Mouse (Mus musculus) midbrain, embryonic 11.5 days (tissue): Measurements from ENCODE around the gene Rgsl1. TPM values are rescaled to one million over a fixed set of nuclear protein-coding genes. Genes with fewer than 3 reads are reported as not detected.
A peak's percentile ranks its signal among the peaks of the same experiment; 100 is the strongest.

Experiments used
- ATAC-seq: fragments of 200-750 bp; cut with Nextera tagmentation; 2 replicates; pipeline ENCODE4 v1.8.0; 2017; ENCODE audit warnings: moderate TSS enrichment, moderate library complexity; ENCODE audit not compliant: low FRiP score
- DNase-seq: peaks from one replicate; pipeline ENCODE4 v3.0.0; 2015; ENCODE audit warnings: low spot score; ENCODE audit errors: missing footprints
- H3K27ac ChIP-seq: fragments of 300-500 bp; sonication (generic); 2 replicates; pipeline ENCODE4 v1.5.1; 2014; ENCODE audit warnings: low read depth, low read length
- H3K27me3 ChIP-seq: fragments of 300-500 bp; sonication (generic); 2 replicates; pipeline ENCODE4 v1.6.1; 2014; ENCODE audit warnings: mild to moderate bottlenecking, low read length, moderate library complexity, mixed read lengths; ENCODE audit not compliant: control insufficient read depth, insufficient read depth
- H3K36me3 ChIP-seq: fragments of 300-500 bp; sonication (generic); 2 replicates; pipeline ENCODE4 v1.6.1; 2014; ENCODE audit warnings: mild to moderate bottlenecking, low read length, moderate library complexity, mixed read lengths; ENCODE audit not compliant: control insufficient read depth, insufficient read depth
- H3K4me1 ChIP-seq: fragments of 300-500 bp; sonication (generic); 2 replicates; pipeline ENCODE4 v1.6.1; 2014; ENCODE audit warnings: low read length; ENCODE audit not compliant: control insufficient read depth, insufficient read depth
- H3K4me2 ChIP-seq: fragments of 300-500 bp; sonication (generic); 2 replicates; pipeline ENCODE4 v1.6.1; 2014; ENCODE audit warnings: mild to moderate bottlenecking, moderate library complexity
- H3K4me3 ChIP-seq: fragments of 300-500 bp; sonication (generic); 2 replicates; pipeline ENCODE4 v1.5.1; 2014; ENCODE audit warnings: low read depth, low read length
- H3K9ac ChIP-seq: fragments of 300-500 bp; sonication (generic); 2 replicates; pipeline ENCODE4 v1.6.1; 2014; ENCODE audit warnings: low read length
- H3K9me3 ChIP-seq: fragments of 300-500 bp; sonication (generic); 2 replicates; pipeline ENCODE4 v1.6.1; 2016; ENCODE audit warnings: low read length; ENCODE audit not compliant: control insufficient read depth
- WGBS: fragments of 180-500 bp; shearing (Covaris S2); extraction: QIAGEN DNeasy Blood & Tissue Kit; methylation state at CpG from one replicate; pipeline ENCODE4 v1.1.7; 2014; 5-methylcytosine and 5-hydroxymethylcytosine counted together
- polyA plus RNA-seq: library from polyadenylated mRNA; unstranded; fragments of >200 nt; fragmentation: Nextera tagmentation; extraction: Ambion mirVana; gene quantifications from 2 replicates; pipeline ENCODE4 v1.2.1, GENCODE M21; 2014

The Rgsl1 gene
- polyA plus RNA-seq, 1 experiment from 2014 or later = not detected

DNA sequence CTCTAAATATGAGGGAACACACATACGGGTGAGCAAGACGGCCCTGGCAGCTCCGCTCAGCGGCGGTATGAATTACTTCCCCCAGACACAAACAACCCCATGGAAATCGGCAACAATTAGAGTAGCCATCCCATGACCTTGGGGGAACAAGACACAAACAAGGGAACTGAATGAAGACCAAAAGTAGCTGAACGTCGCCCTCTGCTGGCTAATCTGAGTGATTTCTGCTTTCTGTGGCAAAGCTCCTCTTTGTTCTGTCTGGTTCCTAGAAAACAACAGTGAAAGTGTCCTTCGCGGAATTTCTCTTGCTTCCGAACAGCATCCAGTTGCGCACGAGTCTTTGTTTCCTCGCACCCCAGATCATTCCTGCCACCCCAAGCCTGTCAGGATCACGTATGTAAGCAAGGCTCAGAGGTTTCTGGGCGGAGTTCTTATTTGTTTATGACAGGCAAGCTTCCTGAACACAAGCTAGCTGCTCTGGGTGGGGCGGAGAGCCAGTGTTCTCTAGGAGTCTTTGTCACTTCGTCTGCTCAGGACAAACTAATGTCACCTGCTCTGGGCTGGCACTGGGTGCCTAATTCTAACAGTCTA lies 94.6 kb downstream of the Rgsl1 start, which contains the start of gene Rnasel:
Rnasel (plus strand) TSS at position 216 of the 591 bp plus-strand sequence.
- Histone ChIP-seq H3K36me3 (no peaks in the 10 kb centered on the region), H3K27ac (peak within 1 kb of the TSS; percentile 21; the same call in 1 of the 2 replicates), H3K4me1 (peaks cover 5% of the 10 kb centered on the region), H3K9me3 (no peaks in the 10 kb centered on the region), H3K27me3 (no peaks in the 10 kb centered on the region), H3K4me3 (peak within 1 kb of the TSS; percentile 31), H3K4me2 (peak within 1 kb of the TSS; percentile 41), H3K9ac (peak within 1 kb of the TSS; percentile 72)
- WGBS = 6% methylated on average over 18 of the region's 18 CpGs
- peak; percentile 65 for ATAC-seq
- DNase-seq = peak; percentile 98

DNA sequence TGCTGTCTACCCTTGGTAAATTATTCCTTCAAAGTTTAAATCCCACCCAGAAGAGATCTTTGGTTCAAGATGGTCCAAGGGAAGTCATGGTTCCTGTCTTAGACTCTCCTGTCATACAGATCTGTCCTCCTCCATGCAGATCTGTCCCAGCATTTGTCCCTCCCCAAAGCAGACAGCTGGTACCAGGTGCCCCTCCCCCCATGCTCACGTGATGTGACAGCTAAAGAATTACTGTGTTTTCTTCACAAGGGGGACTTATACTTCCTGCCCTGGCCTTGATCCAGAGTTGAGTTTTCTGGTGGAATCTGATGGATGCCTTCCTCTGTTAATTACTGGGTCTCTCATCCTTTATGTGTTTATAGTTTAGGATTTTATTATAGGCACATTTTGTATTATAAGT lies 95.4 kb downstream of the Rgsl1 start:
- no peaks in the 10 kb centered on the region for H3K9me3 ChIP-seq
- peak; percentile 89 for DNase-seq
- WGBS = 5% methylated on average over 1 of the region's 1 CpGs
- peaks cover 11% of the 10 kb centered on the region for H3K4me1 ChIP-seq
- no peak overlapping the region for H3K27ac ChIP-seq
- H3K4me3 ChIP-seq = no peak overlapping the region
- H3K4me2 ChIP-seq = no peak overlapping the region
- no peaks in the 10 kb centered on the region for H3K27me3 ChIP-seq
- peak; percentile 22 for ATAC-seq
- H3K36me3 ChIP-seq = no peaks in the 10 kb centered on the region
- no peak overlapping the region for H3K9ac ChIP-seq

DNA sequence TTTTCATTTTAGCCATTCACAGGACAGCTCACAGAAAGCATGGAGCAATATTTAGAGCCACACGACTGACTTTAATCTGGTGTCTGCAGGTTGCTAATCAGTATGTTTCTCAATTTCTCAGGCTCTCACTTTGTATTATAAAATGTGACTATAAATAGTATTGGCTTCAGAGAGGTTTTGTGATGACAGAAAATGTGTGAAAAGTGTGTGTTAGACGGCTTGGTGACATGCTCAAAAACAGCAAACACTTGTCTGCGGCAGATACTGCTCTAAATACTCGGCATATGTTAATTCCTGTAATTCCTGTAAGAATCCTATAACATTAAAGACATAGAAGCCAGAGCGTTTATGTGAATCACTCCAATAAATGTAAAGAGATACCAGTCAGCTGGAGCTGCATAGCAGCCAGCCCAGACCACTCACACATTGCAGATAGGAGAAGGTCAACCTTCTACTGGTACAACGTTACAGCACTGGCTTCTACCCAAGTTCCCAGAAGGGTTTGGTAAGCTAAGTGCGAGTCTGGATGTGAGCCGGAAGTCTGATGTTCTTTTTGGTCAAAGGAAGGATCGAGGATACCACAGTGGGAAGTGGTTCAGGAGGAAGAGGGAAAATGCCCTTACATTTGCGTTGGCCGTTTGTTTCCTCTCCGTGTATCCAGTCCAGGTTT lies 95.9 kb downstream of the Rgsl1 start:
- peaks cover 11% of the 10 kb centered on the region for H3K4me1 ChIP-seq

DNA sequence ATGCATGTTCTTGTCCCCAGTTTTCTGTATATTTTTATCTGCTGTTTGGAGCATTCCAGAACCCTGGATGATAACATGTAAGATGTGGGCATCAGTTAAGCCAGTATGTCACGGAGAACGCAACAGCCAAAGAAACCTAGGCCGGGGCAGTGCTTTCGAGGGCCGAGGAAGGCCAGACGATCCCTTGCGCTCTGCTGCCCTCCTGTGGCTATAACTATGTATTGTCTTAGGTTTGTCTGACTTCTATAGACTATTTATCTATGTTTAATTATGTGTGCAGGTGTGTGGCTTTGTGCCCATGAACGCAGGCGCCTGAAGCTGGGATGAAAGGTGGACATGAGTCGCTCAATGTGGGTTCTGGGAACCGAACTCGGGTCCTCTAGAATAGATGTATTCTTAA lies 97.2 kb downstream of the Rgsl1 start:
- Histone ChIP-seq H3K4me1 (peaks cover 14% of the 10 kb centered on the region), H3K4me2 (no peak overlapping the region), H3K27ac (no peak overlapping the region), H3K9me3 (no peaks in the 10 kb centered on the region), H3K27me3 (no peaks in the 10 kb centered on the region), H3K4me3 (no peak overlapping the region), H3K36me3 (no peaks in the 10 kb centered on the region), H3K9ac (no peak overlapping the region)
- 5% methylated on average over 12 of the region's 12 CpGs for WGBS
- ATAC-seq (peak; percentile 29; the same call in 1 of the 2 replicates), DNase-seq (peak; percentile 98)

More for the DNA sequence above, 95.9 kb downstream of the Rgsl1 start:
- H3K36me3 ChIP-seq = no peaks in the 10 kb centered on the region
- H3K27me3 ChIP-seq = no peaks in the 10 kb centered on the region
- no peak overlapping the region for H3K4me2 ChIP-seq
- no peak overlapping the region for H3K4me3 ChIP-seq
- H3K27ac ChIP-seq = no peak overlapping the region
- H3K9me3 ChIP-seq = no peaks in the 10 kb centered on the region
- no peak overlapping the region for H3K9ac ChIP-seq
- no peak for DNase-seq
- 81% methylated on average over 12 of the region's 12 CpGs for WGBS
- no peak for ATAC-seq

DNA sequence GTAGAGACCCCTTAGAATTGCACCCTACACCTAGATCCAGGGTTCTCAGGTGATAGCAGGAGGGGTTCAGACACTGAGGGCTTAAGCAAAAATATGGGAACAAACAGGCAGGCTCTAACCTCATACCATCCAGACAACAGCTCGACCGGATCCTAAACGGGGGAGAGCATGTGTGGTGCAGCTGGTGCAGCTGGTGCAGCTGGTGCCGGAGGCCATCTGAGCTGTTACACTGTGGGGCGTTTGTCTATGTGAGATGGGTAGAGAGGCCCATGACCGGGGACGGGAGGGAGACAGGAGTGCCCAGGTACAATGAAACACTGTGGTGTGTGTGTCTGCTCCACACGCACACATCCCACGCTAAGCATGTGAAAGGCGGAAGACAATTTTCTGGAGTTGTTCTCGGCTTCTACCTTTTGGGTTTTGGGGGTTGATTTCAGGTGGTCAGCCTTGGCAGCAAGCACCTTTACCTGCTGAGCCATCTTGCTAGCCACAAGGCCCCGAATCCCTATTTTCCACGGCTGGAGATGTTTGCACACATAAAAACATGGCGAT lies 97.7 kb downstream of the Rgsl1 start:
- H3K4me2 ChIP-seq = no peak overlapping the region
- WGBS = 77% methylated on average over 14 of the region's 14 CpGs
- H3K9ac ChIP-seq = no peak overlapping the region
- H3K36me3 ChIP-seq = no peaks in the 10 kb centered on the region
- peak; percentile 30; the same call in 1 of the 2 replicates for ATAC-seq
- peaks cover under 1% of the 10 kb centered on the region; the same call in 1 of the 2 replicates for H3K27me3 ChIP-seq
- H3K4me3 ChIP-seq = no peak overlapping the region
- no peaks in the 10 kb centered on the region for H3K9me3 ChIP-seq
- peaks cover 16% of the 10 kb centered on the region for H3K4me1 ChIP-seq
- peak; percentile 89 for DNase-seq
- no peak overlapping the region for H3K27ac ChIP-seq

DNA sequence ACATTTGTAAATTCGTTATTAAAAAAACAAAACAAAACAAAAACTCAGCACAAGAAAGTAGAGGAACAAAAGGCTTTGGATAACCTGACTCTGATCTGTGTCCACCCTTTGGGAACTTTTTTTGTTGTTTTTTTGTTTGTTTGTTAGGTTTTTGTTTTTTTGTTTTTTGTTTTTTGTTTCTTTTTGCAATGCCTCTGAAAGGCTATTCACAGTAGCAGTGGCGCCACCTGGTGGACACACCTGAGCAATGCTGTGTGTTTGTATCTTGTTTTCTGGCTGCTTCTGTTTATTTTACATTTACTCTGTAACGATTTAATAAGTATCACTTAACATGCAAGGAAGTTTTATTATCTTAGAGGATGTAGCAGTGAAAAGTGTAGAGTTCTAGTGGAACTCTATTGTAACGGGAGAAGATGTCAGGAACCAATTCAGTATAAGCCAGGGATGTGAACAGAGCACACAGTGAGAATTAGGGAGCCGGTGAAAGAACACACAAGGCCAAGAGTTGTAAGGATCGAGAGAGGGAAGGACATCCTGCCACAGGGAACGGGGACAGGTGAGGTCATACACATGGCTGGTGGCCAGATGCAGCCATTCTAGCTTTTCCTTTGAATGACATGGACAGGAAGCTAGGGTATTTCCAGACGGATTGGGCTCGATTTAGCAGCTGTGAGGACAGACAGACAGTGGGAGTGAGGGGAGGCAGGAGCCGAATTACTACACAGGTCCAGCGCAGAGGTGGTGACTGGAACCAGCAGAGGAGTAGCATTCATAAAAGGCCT lies 101.4 kb downstream of the Rgsl1 start:
- Histone ChIP-seq H3K36me3 (no peaks in the 10 kb centered on the region), H3K27ac (no peak overlapping the region), H3K4me3 (peak overlapping the region; percentile 52), H3K9me3 (no peaks in the 10 kb centered on the region), H3K27me3 (peaks cover 13% of the 10 kb centered on the region; the same call in 1 of the 2 replicates), H3K4me1 (peaks cover 25% of the 10 kb centered on the region), H3K9ac (no peak overlapping the region), H3K4me2 (peak overlapping the region; percentile 71)
- ATAC-seq (no peak), DNase-seq (peak; percentile 96)
- 63% methylated on average over 11 of the region's 11 CpGs for WGBS

DNA sequence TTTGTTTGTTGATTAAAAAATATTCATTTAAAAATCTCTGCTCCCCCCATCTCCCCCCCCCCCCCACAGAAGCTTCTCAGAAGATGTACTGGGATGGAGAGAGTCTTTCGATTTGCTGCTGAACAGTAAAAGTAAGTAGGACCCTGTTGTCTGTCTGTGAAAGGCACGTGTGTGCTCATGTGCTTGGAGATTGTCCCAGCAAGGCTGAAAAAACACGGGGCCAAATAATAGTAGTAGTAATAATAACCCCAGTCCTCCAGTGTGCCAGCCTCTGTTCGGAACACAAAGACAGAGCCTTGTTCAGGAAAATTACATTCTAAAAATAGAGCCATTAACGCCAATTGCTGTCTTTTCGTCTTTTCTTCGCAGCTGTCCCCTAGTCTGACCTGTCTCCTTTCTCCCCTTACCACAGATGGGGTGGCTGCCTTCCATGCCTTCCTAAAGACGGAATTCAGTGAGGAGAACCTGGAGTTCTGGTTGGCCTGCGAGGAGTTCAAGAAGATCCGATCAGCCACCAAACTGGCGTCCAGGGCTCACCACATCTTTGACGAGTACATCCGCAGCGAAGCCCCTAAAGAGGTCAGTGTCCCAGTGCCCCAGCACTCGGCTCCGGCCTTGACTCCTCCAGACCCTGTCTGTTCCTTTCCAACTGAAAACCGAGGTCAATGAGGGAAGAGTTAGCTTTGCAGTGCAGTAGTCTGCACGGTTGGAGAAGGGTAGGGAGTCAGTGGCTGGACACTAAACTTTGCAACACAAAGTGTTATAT lies 102.2 kb downstream of the Rgsl1 start:
- ATAC-seq (no peak), DNase-seq (peak; percentile 88)
- 69% methylated on average over 18 of the region's 18 CpGs for WGBS
- peak overlapping the region; percentile 52 for H3K4me3 ChIP-seq
- no peaks in the 10 kb centered on the region for H3K36me3 ChIP-seq
- H3K4me2 ChIP-seq = peak overlapping the region; percentile 71
- peaks cover 32% of the 10 kb centered on the region for H3K4me1 ChIP-seq
- H3K9me3 ChIP-seq = no peaks in the 10 kb centered on the region
- H3K27ac ChIP-seq = no peak overlapping the region
- peak overlapping the region; percentile 65; the same call in 1 of the 2 replicates for H3K9ac ChIP-seq
- H3K27me3 ChIP-seq = peaks cover 13% of the 10 kb centered on the region; the same call in 1 of the 2 replicates

DNA sequence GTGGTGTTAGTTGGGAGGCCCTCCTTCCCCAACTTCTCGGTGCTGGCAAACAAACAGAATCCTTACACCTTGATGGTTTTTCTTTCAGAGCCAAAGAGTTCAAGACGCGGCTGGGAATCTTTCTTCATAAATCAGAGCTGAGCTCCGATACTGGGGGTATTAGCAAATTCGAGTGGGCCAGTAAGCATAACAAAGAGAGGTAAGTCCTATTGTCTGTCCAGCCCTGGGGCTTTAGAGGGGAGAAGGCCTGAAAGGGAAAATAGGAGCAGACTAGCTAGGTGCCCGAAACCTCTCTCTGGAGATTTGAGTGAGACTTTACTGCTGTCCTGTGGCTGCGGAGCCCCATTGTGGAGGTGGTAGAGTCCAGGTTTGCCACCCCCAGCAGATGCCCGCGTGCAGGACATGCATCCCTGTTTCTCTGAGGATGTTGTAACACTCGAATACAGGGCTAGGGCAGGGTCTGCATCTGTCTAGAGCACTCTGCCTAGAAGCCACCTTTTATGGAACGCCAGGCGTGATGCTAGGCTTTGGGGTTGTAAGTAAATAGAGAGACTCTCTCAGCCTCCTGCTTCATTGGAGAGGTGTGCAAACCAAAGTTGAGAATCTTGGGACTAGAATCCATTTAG lies 103.1 kb downstream of the Rgsl1 start:
- H3K9ac ChIP-seq = peak overlapping the region; percentile 65
- no peak for ATAC-seq
- no peaks in the 10 kb centered on the region for H3K9me3 ChIP-seq
- peak overlapping the region; percentile 71 for H3K4me2 ChIP-seq
- peaks cover 13% of the 10 kb centered on the region; the same call in 1 of the 2 replicates for H3K27me3 ChIP-seq
- H3K36me3 ChIP-seq = no peaks in the 10 kb centered on the region
- H3K27ac ChIP-seq = no peak overlapping the region
- peak overlapping the region; percentile 52 for H3K4me3 ChIP-seq
- WGBS = 19% methylated on average over 12 of the region's 12 CpGs
- peak; percentile 90 for DNase-seq
- H3K4me1 ChIP-seq = peaks cover 32% of the 10 kb centered on the region
